In genomic region chr9:107675671-107676301, GRCm38 (mm10) we compare ENCODE assay signal across 8 mouse cellular contexts. TPM values are rescaled to one million over a fixed set of nuclear protein-coding genes. Genes with fewer than 3 reads are reported as not detected.
DNase-seq lines count a peak whose midpoint lies in the region; ATAC-seq and TF ChIP-seq lines count a peak whose summit lies in the region.

No protein-coding gene starts in this region.

- H3K27ac ChIP-seq in liver, adult 2 months (replicated peaks; ENCODE audit: insufficient read depth, low read depth, low read length): peak overlapping the region; percentile 90

- peak; percentile 43 for DNase-seq in cerebellum, adult 11 months
- DNase-seq in cerebellum, adult 11-12 months: no peak
- peak; percentile 91 for DNase-seq in embryo, embryonic 11 days
- peak; percentile 74 to 84 for DNase-seq in heart, adult 18-20 months
- peak; percentile 80 for DNase-seq in kidney, adult 18-20 months
- peak; percentile 86 for DNase-seq in liver, adult 2 months (ENCODE audit: extremely low read depth, low read depth, low spot score)
- peak; percentile 72 for DNase-seq in splenic B cell, adult 2 months (ENCODE audit: low read depth, low spot score)

- ATAC-seq in monocyte, adult 5-6 weeks (replicated peaks; ENCODE audit: insufficient number of reproducible peaks, low FRiP score, low TSS enrichment, poor library complexity, severe bottlenecking): peak; percentile 65

- peak overlapping the region; percentile 83 for H3K9ac ChIP-seq in liver, adult 2 months (ENCODE audit: low read depth, low read length)

- H3K27me3 ChIP-seq in liver, adult 2 months (ENCODE audit: control insufficient read depth, insufficient read depth, low read length): no peaks in the 10 kb centered on the region
- no peaks in the 10 kb centered on the region for H3K27me3 ChIP-seq in splenic B cell, adult 2 months (ENCODE audit: control insufficient read depth, insufficient read depth, low read length, poor library complexity, severe bottlenecking)

- TF ChIP-seq CTCF in liver, adult 2 months (IDR thresholded peaks at IDR 0.05; ENCODE audit: low read depth, low read length): peak; percentile 86

- TF ChIP-seq POLR2A in liver, adult 2 months (IDR thresholded peaks at IDR 0.05; ENCODE audit: extremely low read depth, insufficient read depth, low read length): 0 out of 2 replicates have a peak, but pooled peaks have one; percentile 44

- no peaks in the 10 kb centered on the region for H3K79me2 ChIP-seq in liver, adult 2 months (ENCODE audit: control insufficient read depth, insufficient read depth, low read length)

- no peaks in the 10 kb centered on the region for H3K36me3 ChIP-seq in liver, adult 2 months (ENCODE audit: control insufficient read depth, insufficient read depth, low read length)
- H3K36me3 ChIP-seq in splenic B cell, adult 2 months (ENCODE audit: control insufficient read depth, insufficient read depth, low read length, poor library complexity, severe bottlenecking): no peaks in the 10 kb centered on the region

- H3K4me1 ChIP-seq in liver, adult 2 months (ENCODE audit: control insufficient read depth, insufficient read depth, low read length): peaks cover 21% of the 10 kb centered on the region; the same call in 1 of the 2 replicates

- WGBS in liver, adult 2 months: under 1% methylated on average over 39 of the region's 39 CpGs

- H3K4me3 ChIP-seq in liver, adult 2 months (ENCODE audit: insufficient read depth, low read depth, low read length): peak overlapping the region; percentile 68

RNA-seq across cellular contexts. Expression of gene Gnat1, which starts 3.7 kb away (rescaled TPM):
- not detected for total RNA-seq in heart, adult 18-20 months (2021)
- total RNA-seq in liver, adult 2 months (2014; rRNA removed): 3.2 and 6.3 TPM in 2 replicates
- 5.5 and 7.1 TPM in 2 replicates for polyA plus RNA-seq in liver, adult 2 months (2012; rRNA removed)
- total RNA-seq in monocyte, adult 5-6 weeks (2017): 1.8 TPM in 1 of 3 replicates, not detected in the others

RNA-seq across cellular contexts. Expression of gene Slc38a3, which starts 6.5 kb away (rescaled TPM):
- total RNA-seq in heart, adult 18-20 months (2021): 10 to 100 TPM; 48.3 to 61.0 TPM
- 982 and 1,378 TPM in 2 replicates for total RNA-seq in liver, adult 2 months (2014; rRNA removed)
- 3,567 and 4,585 TPM in 2 replicates for polyA plus RNA-seq in liver, adult 2 months (2012; rRNA removed)
- not detected in 3 replicates for total RNA-seq in monocyte, adult 5-6 weeks (2017)

RNA-seq across cellular contexts. Expression of gene Sema3f, which starts 34.5 kb away (rescaled TPM):
- 10 to 100 TPM; 14.7 to 16.5 TPM for total RNA-seq in heart, adult 18-20 months (2021)
- 3.5 and 4.6 TPM in 2 replicates for total RNA-seq in liver, adult 2 months (2014; rRNA removed)
- 6.7 and 8.9 TPM in 2 replicates for polyA plus RNA-seq in liver, adult 2 months (2012; rRNA removed)
- not detected in 3 replicates for total RNA-seq in monocyte, adult 5-6 weeks (2017)

RNA-seq across cellular contexts. Expression of gene Gnai2, which starts 40.6 kb away (rescaled TPM):
- total RNA-seq in heart, adult 18-20 months (2021): 100 to 1,000 TPM; 241 to 253 TPM
- total RNA-seq in liver, adult 2 months (2014; rRNA removed): 31.6 and 44.8 TPM in 2 replicates
- 117 and 122 TPM in 2 replicates for polyA plus RNA-seq in liver, adult 2 months (2012; rRNA removed)
- 646 to 794 TPM (median 705 TPM) in 3 replicates for total RNA-seq in monocyte, adult 5-6 weeks (2017)

Comparison
In these comparisons a context has a peak if more than half of its experiments do, and no peak if none do; other contexts are left out.
1. RNA of gene Slc38a3, which starts 6.5 kb away (total RNA-seq): 982 to 1,378 TPM in liver, adult 2 months and 48.3 to 61.0 TPM in heart, adult 18-20 months; not detected in monocyte, adult 5-6 weeks; every median in the first group is over 10 times any median in the second.